Mouse (Mus musculus) cerebellum, postnatal 4 days (tissue): ENCODE data around the gene Sugct.

ENCODE experiments used
- DNase-seq, 2 experiments: peaks; one replicate each; pipeline ENCODE4 v3.0.0; 2022; ENCODE audit warnings: low spot score in 2 of 2, mixed read lengths in 1 of 2

Gene Sugct

DNA sequence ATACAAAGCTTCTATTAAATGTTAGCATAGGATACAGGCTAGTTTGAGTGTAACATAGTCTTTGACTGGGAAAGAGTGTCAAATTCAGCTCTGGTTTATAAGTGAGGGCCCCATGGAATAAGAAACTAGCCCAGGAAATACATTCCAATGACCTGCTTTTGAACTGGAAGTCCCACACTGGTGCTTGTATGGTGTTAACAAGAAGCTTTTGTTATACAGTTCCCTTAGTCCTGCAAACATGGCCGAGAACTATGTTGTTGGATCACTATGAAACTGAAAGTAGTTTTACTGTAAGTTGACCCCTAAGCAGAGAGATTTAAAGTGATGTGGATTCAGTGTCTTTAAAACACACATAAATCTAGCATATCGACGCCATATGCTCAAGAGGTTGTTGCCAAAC lies 657.5 kb downstream of the Sugct start:
- DNase-seq, result no peak

DNA sequence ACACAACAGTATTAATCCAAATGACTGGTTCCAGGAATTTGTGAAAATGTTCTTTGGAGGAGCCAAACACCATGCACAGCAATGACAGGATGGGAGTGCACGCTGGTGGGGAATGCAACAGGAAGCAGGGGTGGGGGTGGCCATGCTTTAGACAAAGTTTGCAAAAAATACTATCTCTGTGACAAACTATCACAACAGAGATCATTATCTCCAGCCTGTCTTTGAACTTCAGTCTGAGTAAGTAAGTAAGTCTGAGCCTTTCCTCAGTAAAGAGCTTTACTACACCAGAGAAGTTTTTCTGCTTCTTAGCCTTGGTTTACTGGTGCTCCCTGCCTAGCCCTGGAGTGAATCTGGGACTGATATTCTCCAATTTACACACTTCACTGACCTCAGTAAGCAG lies 664.6 kb downstream of the Sugct start:
- DNase-seq, result no peak

DNA sequence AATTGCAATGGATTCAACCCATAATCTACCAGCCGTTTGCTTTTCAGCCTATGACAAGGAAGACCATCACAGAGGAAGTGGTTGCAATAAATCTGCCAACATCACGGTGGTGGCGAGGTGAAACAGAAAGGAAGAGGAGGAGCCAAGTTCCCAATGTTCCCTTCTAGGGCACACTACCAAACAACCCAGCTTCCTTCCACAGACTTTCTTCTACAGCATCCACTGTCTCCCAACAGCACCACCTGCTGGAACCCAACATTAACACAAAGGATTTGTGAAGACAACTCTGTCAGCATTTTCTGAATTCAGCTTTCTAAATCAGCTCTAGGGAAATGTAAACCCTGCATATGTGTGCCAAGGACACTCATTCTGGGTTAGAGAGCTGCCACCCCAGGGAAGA lies 666.8 kb downstream of the Sugct start:
- DNase-seq, result peak in 1 of 2 experiments; percentile 33

DNA sequence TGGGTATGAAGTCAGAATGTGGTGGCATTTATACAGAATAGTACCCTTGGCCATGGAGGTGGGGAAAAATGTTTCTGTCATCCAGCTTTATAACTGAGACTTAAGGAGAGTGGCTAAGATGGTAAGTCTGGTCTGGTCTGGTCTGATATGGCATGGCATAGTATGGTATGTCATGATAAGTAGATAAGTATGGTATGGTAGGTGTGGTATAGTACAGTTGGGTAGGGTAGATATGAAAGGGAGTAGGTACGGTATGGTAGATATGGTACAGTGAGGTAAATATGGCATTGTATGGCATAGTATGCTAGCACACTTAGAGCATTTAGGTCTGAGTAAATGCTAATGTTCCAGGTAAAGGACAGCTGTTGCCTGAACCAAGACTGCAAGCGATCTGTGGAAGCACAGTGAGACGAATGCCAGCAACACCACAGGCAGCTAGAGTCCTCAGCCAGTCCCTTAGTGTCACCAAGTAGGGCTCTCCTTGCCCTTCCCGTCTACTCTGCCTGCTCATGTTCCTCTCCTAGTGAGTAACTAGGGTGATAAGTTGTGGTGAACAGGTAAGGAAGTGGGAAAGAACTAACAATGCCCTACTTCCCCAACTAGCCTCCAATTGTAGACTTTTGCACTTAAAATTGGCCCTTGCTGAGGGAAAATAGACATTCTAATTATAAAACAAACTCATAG lies 667.4 kb downstream of the Sugct start:
- DNase-seq, result no peak

DNA sequence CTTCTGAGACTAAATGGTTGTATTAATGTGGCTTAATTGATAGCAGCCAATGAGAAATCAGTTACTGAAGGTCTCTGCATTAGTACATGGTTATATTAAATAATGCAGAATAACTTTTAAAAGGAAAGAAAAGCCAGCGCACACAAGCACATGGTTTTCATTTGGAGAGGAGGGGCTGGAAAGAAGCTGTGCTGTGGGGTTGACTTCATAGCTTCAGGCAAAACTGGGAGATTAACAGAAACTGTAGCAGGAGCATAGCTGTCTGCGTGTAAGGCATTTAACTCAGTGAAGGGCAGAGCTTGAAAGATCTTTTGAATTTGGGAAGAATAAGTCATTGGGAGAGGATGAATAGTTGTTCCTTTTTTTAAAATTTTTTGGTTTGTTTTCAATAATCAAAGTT lies 668.4 kb downstream of the Sugct start:
- no peak for DNase-seq

DNA sequence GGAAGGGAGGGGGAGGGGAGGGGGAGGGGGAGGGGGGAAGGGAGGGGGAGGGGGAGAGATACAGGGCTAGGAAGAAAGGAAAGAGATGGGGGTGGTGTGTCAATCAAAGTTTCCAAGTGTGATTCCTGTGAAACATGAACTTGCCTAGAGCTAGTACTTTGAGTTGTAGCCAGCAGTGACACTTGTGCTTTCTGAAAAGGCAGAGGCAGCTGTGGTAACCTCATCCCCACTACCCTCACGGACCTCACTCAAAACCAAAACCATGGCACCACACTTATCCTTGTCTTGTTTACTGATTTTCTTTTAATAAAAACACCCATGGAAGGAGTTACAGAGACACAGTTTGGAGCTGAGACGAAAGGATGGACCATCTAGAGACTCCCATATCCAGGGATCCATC lies 698.9 kb downstream of the Sugct start:
- DNase-seq, result no peak

DNA sequence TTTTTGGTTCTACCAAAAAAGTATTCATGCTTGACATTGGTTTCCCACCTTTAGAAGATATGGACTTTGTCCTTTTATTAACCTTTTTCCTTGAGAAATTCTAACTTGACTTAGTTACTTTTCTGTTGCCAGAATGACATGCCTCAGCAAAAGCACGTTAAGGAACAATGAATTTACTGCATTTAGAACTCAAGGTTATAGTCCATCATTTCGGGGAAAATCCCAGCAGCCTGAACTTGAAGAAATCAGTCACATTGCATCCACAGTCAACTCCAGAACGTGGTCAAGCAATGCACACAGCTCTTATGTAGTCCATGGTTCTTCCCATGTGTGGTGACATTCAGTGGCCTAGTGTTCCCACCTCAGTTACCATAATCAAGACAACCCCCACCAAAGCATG lies 700.0 kb downstream of the Sugct start:
- DNase-seq, result no peak

DNA sequence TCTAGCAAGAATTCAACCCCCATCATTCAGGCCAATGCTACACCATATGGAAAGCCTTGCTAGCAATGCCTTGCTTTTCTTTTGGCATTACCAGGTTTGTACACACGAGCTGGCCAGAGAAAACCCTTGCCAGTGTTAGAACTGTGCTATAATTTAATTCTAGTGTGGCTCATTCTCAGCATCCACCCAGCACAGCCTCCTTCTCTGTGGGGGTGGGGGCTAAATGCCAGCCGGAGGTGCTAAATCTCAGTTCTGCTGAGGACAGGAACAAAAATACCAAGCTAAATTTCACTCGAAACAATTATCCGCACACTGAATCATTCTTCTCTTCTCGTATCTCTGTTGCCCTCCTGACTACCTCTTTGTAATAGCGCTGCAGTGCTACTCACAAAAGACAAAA lies 717.6 kb downstream of the Sugct start:
- DNase-seq, result peak in 1 of 2 experiments; percentile 2

DNA sequence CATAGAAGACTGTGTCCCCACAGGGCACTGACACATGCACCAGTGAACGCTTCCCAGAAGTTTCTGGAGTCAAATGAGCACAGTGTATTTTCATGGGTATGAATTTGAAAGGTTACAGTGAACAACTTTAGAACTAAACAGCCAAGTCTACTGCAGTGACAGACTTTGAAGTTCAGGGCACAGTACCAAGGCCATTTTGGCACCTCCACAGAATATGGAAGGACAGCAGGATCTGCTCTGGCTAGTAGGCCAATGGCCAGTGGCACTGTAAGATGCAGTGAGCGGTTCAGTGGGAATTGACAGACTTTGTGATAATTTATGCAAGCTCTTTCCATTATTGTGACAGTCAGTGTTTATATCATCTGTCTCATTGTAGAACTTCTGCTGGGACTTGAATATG lies 724.1 kb downstream of the Sugct start:
- DNase-seq, result peak in 1 of 2 experiments; percentile 3

DNA sequence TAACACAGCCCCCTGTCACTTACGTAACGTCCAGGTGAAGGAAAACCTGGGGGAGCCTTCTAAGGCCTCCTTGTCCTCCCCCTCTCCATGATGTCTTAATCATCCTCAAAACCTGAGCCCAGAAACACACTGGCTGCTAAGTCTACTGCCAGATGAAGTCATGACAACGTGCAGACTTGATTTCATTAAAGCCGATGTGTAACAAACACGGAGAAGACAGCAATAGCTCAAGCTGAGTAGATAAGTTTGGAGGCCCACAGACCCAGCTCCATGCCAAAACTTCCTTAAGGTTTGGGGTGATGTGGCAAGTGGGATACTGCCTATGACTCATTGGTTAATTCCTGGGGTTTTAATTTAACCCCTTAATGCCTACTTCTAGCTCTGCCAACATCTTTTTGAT lies 726.4 kb downstream of the Sugct start:
- DNase-seq, result no peak

DNA sequence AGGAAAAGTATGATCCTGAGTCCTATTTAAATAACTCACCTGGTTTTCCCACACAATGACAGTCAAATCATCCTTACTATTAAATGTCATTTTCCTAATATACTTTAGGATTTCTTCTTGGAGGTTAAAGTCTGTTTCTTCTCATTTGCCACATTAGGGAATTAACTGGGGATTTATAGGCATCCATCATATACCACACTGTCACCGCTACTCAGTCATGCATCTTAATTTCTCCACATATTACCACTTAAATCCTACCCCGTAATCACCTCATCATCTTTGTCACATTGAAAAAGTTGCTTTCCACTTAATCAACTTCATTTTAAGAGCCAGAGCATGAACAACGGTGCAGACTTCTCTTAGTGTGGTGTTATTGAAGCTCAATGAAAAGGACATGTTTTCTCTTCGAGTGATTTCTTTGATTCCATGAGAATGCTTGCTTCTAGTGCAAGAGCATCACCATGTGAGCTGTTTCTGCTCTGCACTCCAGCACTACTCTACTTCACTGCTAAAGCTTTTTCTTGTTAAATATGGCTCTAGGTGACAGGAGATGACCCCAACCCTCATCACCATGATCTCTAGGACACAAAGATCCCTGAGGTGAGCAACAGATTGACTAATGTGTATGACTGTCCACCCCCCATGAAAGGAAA lies 730.4 kb downstream of the Sugct start:
- no peak for DNase-seq

DNA sequence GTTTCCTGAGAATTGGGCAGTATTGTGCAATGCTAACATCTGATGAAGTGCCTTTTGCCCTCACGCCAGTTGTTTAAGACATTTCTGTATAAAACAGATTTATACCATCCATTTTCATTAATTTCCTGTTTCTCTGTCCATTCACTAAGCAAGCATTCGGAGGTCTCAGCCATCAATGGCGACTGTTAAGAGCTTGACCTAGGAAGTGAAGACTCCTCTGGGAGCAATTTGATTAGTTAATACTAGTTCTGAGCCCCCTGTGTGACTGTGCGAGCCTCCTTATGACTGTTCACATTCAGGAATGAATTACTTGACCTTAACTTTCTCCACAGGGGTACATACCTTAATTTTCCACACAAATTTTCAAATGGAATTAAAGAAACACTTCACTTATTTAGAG lies 743.3 kb downstream of the Sugct start:
- no peak for DNase-seq

DNA sequence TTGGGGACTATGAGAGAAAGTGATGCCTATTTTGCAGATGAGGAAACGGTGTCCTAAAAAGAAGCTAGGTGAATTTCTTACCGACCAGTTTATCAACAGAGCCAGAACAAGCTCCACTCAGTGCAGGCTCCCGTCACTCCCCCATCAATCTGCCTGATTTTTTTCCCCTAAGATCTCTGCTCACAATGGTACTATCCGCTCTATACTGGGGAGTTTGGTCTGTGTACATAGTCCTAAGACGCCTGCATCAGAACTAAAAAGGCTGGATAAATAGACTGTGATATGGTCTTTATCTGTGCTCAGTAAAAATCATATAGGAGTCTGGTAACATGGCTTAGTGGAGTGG lies 755.9 kb downstream of the Sugct start:
- no peak for DNase-seq

DNA sequence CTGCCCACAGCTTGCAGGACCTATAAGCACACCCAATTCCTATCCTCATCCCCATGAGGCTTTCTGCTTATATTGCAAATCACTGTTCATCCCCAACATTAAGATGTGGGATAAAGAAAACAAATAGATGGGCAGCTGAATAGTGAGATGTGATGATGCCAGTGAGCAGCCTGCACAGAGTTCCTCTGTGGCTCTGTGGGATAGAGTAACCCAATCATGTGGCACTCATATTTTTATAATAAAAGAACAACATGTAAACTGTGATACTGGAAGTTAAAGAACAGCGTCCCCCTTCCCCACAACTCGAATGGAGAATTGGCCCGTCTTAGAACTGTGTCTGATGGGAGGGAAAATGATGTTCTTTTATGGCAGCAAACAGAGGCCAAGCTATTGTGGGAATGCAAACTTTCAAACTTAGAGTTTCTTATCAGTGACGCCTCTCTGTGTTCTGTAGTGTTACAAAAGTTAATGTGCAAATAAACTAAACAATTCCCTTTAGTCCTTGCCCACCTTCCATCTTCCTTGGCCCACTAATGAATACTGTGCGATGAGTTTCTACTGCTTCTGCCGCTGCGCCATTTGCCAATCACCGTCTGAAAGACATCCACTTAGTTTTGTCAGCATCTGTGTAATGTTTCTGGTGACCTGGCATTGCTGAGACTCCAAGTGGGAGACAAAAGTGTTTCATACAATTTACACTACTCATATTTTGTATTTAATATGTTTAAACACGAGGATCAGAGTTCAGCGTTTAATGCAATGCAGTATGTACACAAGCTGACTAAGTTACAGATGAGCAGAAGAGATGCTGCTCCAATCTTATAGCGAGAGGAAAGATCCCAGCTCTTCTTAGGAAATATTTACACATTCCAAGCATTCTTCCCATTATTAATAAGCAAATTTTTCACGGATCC lies 756.5 kb downstream of the Sugct start:
- no peak for DNase-seq

DNA sequence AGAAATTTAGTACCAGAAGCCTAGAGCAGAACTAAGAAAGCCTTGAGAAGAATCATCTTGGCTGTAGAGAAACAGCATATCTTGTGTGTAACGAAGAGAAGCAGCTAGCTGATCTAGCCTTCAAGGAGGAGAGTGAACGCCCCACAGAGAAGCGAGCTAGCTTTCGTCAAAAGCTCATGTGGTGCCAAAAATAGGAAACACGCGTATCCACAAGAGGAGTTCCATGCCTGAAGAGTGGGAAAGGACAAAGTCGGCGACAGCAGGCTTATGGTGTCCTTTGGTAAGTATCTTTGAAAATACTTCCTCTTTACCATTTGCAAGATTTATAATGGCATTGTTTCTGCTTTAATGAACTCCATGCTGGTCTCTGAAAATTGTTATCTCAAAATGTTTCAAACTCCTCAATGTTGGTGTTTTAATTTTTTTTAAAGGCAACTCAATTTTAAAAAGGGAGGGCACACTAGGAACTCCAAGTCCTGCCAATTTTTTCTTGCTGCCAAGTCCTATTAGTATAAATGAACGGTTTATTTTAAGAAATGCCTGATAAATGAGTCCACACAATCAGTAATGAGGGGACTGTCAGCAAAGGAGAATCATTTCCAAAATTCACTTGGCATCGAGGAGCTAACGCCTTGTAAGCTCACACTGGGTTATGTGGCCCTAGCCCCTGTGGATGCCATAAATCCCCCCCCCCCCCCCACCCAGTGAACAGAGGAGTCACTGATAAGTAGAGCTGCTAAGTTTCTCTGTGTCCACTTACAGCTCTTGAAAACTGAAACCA lies 757.7 kb downstream of the Sugct start:
- DNase-seq, result no peak

DNA sequence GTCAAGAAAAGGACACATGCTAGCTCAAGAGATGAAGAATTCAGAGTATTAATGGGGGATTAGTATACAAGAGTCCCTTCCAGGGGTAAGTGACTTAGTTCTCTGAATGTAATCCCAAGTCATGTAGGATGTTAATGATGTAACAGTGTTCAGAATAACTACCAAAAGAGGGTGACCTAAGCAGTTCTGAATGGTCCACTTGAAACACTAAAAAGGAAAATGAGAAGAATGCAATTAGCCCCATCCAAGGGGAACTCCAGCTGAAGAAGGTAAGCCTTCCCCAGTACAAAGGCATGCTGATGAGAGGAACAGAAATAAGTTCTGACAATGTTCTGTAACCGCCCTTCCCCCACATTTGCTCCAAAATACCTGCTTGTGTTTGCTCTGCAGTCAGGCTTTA lies 760.3 kb downstream of the Sugct start:
- DNase-seq, result no peak

DNA sequence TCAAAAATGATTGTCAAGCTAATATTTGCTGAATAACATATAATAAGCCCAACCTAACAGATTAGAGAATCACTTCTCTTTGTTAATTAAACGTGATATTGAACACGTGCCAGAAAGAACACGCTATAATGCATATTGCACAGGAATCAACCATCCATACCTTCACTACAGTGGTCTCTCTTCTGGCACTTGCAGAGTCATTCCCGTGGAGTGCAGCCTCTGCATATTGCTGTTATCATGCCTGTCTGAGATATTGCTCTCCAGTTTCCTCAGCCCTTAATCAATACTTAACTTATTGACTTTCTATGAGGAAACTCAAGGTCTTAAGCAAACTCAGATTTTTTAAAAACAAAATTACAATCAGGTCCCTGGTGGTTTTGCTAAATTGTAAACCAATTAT lies 761.8 kb downstream of the Sugct start:
- no peak for DNase-seq

DNA sequence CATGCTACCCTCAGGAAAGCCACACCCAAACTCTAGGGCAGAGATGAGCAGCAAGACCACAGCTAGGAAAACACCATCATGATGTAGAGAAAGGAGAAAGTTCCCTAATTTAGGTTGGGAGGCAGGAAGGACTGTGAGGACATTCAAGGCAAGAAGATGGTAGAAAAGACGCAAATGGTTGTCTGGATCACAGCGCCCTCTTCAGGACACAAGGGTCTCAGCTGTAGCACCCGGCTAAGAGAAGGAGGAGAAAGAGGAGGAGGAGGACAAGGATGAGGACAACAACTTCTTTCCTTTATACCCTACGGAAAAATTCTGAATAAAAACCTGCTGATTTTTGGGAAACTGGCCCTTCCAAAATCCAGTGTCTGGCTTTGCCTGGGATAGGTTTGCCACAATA lies 774.0 kb downstream of the Sugct start:
- no peak for DNase-seq

DNA sequence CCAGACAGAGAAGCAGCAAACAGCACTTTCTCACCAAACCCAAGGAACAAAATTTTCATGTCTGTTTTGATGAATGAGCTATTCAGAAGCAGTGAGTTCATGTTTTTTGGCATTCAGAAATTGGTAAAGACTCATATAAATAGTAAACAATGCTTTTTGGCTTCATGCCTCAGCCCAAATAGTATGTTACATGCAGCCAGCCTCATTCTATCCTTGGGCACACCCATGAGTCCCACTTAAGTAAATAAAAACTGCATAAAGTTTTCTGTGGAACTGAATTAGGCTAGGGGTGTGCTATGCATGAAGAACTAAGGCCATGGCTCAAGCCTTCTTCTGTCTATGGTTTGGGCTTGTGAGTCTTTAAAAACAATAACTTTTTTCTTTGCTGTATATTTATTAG lies 779.7 kb downstream of the Sugct start:
- DNase-seq, result no peak

DNA sequence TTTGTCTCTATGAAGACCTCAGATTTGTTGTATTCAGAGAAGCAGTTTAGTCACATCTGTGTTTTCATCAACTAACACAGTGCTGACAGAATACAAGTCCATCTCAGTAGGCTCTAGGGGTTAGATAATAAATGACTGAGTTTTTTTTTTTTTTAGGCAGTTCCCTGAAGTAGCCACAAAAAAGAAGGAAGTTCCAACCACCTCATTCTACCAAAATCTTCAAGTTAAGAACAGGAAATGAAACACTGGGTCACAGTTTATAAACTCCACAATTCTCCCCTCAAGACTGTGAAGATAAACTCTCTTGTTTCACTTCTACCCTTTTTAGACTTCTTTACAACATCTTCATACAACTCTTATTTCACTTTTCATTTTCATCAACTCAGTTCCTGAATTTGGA lies 783.1 kb downstream of the Sugct start:
- DNase-seq, result no peak

DNA sequence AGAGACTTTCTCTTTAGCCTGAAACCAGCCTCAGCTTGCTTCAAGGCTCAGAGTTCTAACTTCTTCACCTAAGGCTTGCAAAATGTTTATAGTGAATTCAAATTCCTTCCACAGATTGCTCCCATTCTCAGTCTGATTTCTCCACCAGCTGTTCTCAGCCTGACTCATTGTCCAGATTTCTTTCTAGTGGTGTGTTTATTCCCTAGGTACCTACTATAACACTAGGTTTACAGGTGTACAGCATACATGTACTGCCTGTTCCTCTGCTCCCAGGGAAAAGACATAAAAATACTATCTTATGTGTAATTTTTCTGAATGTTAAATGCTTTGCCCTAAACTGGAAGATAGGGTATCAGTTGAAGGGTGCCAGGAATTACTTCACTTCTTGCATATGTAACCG lies 788.4 kb downstream of the Sugct start:
- no peak for DNase-seq

DNA sequence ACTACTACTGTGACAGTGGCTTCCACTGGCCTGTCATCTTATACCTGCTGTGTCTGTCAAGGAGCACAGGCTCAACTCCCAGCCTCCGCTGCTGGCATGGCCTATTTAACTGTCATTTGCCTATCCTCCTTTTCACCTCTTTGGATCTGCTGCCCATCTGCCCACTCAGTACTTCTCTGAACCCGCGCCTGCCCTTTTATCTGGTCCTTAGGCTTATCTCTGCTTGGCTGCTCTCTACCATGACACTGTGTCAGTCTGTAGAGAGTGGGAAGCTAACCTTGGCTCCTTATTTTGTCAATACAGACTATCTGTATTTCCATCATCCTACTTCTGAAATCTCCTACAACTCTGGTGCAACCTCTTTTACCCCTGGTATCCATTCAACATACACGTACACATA lies 793.9 kb downstream of the Sugct start:
- no peak for DNase-seq
